Mouse (Mus musculus): ENCODE results near the gene Creld1. TPM values are rescaled to one million over a fixed set of nuclear protein-coding genes. Genes with fewer than 3 reads are reported as not detected.
A peak's percentile ranks its signal among the peaks of the same experiment; 100 is the strongest.

The Creld1 gene
- polyA plus RNA-seq, 1 experiment from 2014 or later, result 23.9 TPM

GRCm38 (mm10) chr6:113442442-113443090 is 40.5 kb upstream of the Creld1 start, which contains the start of gene Jagn1:
TSS of gene Jagn1 (plus strand) at chr6:113442569.
- Histone ChIP-seq H3K27me3 (ENCODE audit: control insufficient read depth, insufficient read depth, low read length) (no peaks in the 10 kb centered on the region), H3K4me2 (ENCODE audit: low read depth, low read length) (peak within 1 kb of the TSS; percentile 80), H3K9me3 (replicated peaks; ENCODE audit: control insufficient read depth, low read length) (no peaks in the 10 kb centered on the region), H3K36me3 (ENCODE audit: control insufficient read depth, insufficient read depth, low read length) (peaks cover 2% of the 10 kb centered on the region), H3K9ac (ENCODE audit: low read length) (peak within 1 kb of the TSS; percentile 91), H3K4me3 (replicated peaks; ENCODE audit: low read length) (peak within 1 kb of the TSS; percentile 68), H3K4me1 (ENCODE audit: control insufficient read depth, insufficient read depth, low read length) (peaks cover 7% of the 10 kb centered on the region), H3K27ac (ENCODE audit: low read length) (peak within 1 kb of the TSS; percentile 67)
- peak; percentile 91 for ATAC-seq (ENCODE audit: insufficient read depth, low FRiP score)
- WGBS, result under 1% methylated on average over 45 of the region's 45 CpGs

GRCm38 (mm10) chr6:113443091-113443490 is 40.0 kb upstream of the Creld1 start:
- Histone ChIP-seq H3K4me2 (ENCODE audit: low read depth, low read length) (peak overlapping the region; percentile 80), H3K9me3 (replicated peaks; ENCODE audit: control insufficient read depth, low read length) (no peaks in the 10 kb centered on the region), H3K9ac (ENCODE audit: low read length) (peak overlapping the region; percentile 91), H3K36me3 (ENCODE audit: control insufficient read depth, insufficient read depth, low read length) (peaks cover 7% of the 10 kb centered on the region), H3K4me1 (ENCODE audit: control insufficient read depth, insufficient read depth, low read length) (peaks cover 7% of the 10 kb centered on the region), H3K4me3 (replicated peaks; ENCODE audit: low read length) (peak overlapping the region; percentile 68), H3K27ac (ENCODE audit: low read length) (no peak overlapping the region), H3K27me3 (ENCODE audit: control insufficient read depth, insufficient read depth, low read length) (no peaks in the 10 kb centered on the region)
- ATAC-seq (ENCODE audit: insufficient read depth, low FRiP score), result no peak
- 47% methylated on average over 12 of the region's 12 CpGs for WGBS

- Histone ChIP-seq H3K4me1 (ENCODE audit: control insufficient read depth, insufficient read depth, low read length) (peaks cover 7% of the 10 kb centered on the region), H3K27me3 (ENCODE audit: control insufficient read depth, insufficient read depth, low read length) (no peaks in the 10 kb centered on the region), H3K4me3 (replicated peaks; ENCODE audit: low read length) (no peak overlapping the region), H3K27ac (ENCODE audit: low read length) (peak overlapping the region; percentile 26), H3K9me3 (replicated peaks; ENCODE audit: control insufficient read depth, low read length) (no peaks in the 10 kb centered on the region), H3K4me2 (ENCODE audit: low read depth, low read length) (no peak overlapping the region), H3K36me3 (ENCODE audit: control insufficient read depth, insufficient read depth, low read length) (peaks cover 8% of the 10 kb centered on the region), H3K9ac (ENCODE audit: low read length) (no peak overlapping the region)
- ATAC-seq (ENCODE audit: insufficient read depth, low FRiP score), result no peak
- WGBS, result 66% methylated on average over 7 of the region's 8 CpGs
These were observed 38.7 kb upstream of the Creld1 start for GRCm38 (mm10) chr6:113444207-113444965.

GRCm38 (mm10) chr6:113447639-113448038 is 35.5 kb upstream of the Creld1 start:
- H3K27ac ChIP-seq (ENCODE audit: low read length), result no peak overlapping the region
- no peak overlapping the region for H3K4me3 ChIP-seq (replicated peaks; ENCODE audit: low read length)
- peaks cover 8% of the 10 kb centered on the region for H3K36me3 ChIP-seq (ENCODE audit: control insufficient read depth, insufficient read depth, low read length)
- no peak for ATAC-seq (ENCODE audit: insufficient read depth, low FRiP score)
- H3K27me3 ChIP-seq (ENCODE audit: control insufficient read depth, insufficient read depth, low read length), result no peaks in the 10 kb centered on the region
- H3K9me3 ChIP-seq (replicated peaks; ENCODE audit: control insufficient read depth, low read length), result no peaks in the 10 kb centered on the region
- no peak overlapping the region for H3K4me2 ChIP-seq (ENCODE audit: low read depth, low read length)
- 93% methylated on average over 4 of the region's 4 CpGs for WGBS
- H3K9ac ChIP-seq (ENCODE audit: low read length), result no peak overlapping the region
- peaks cover 10% of the 10 kb centered on the region for H3K4me1 ChIP-seq (ENCODE audit: control insufficient read depth, insufficient read depth, low read length)

- Histone ChIP-seq H3K9ac (ENCODE audit: low read length) (no peak overlapping the region), H3K27ac (ENCODE audit: low read length) (no peak overlapping the region)
- ATAC-seq (ENCODE audit: insufficient read depth, low FRiP score), result peak; percentile 71
These were observed 31.3 kb upstream of the Creld1 start for GRCm38 (mm10) chr6:113451839-113452238.

GRCm38 (mm10) chr6:113455007-113455406 is 28.1 kb upstream of the Creld1 start:
- H3K4me3 ChIP-seq (replicated peaks; ENCODE audit: low read length), result no peak overlapping the region
- no peak overlapping the region for H3K4me2 ChIP-seq (ENCODE audit: low read depth, low read length)
- H3K9me3 ChIP-seq (replicated peaks; ENCODE audit: control insufficient read depth, low read length), result no peaks in the 10 kb centered on the region
- peaks cover 2% of the 10 kb centered on the region; the same call in 1 of the 2 replicates for H3K4me1 ChIP-seq (ENCODE audit: control insufficient read depth, insufficient read depth, low read length)
- no peak overlapping the region for H3K9ac ChIP-seq (ENCODE audit: low read length)
- H3K27me3 ChIP-seq (ENCODE audit: control insufficient read depth, insufficient read depth, low read length), result no peaks in the 10 kb centered on the region
- WGBS, result 55% methylated on average over 5 of the region's 5 CpGs
- no peaks in the 10 kb centered on the region for H3K36me3 ChIP-seq (ENCODE audit: control insufficient read depth, insufficient read depth, low read length)
- no peak overlapping the region for H3K27ac ChIP-seq (ENCODE audit: low read length)
- ATAC-seq (ENCODE audit: insufficient read depth, low FRiP score), result no peak

More at GRCm38 (mm10) chr6:113451839-113452238, 31.3 kb upstream of the Creld1 start:
- Histone ChIP-seq H3K4me3 (replicated peaks; ENCODE audit: low read length) (no peak overlapping the region), H3K27me3 (ENCODE audit: control insufficient read depth, insufficient read depth, low read length) (no peaks in the 10 kb centered on the region), H3K36me3 (ENCODE audit: control insufficient read depth, insufficient read depth, low read length) (peaks cover 8% of the 10 kb centered on the region), H3K4me1 (ENCODE audit: control insufficient read depth, insufficient read depth, low read length) (peaks cover 2% of the 10 kb centered on the region; the same call in 1 of the 2 replicates), H3K4me2 (ENCODE audit: low read depth, low read length) (no peak overlapping the region), H3K9me3 (replicated peaks; ENCODE audit: control insufficient read depth, low read length) (no peaks in the 10 kb centered on the region)
- WGBS, result 57% methylated on average over 2 of the region's 2 CpGs

GRCm38 (mm10) chr6:113457952-113458534 is 25.1 kb upstream of the Creld1 start, which contains the start of gene Il17re:
TSS of gene Il17re (plus strand) at chr6:113458484.
- WGBS, result 49% methylated on average over 10 of the region's 10 CpGs
- peak within 1 kb of the TSS; percentile 58 for H3K27ac ChIP-seq (ENCODE audit: low read length)
- H3K36me3 ChIP-seq (ENCODE audit: control insufficient read depth, insufficient read depth, low read length), result no peaks in the 10 kb centered on the region
- H3K27me3 ChIP-seq (ENCODE audit: control insufficient read depth, insufficient read depth, low read length), result no peaks in the 10 kb centered on the region
- no peaks in the 10 kb centered on the region for H3K9me3 ChIP-seq (replicated peaks; ENCODE audit: control insufficient read depth, low read length)
- peak within 1 kb of the TSS; percentile 48 for H3K4me2 ChIP-seq (ENCODE audit: low read depth, low read length)
- no peaks in the 10 kb centered on the region for H3K4me1 ChIP-seq (ENCODE audit: control insufficient read depth, insufficient read depth, low read length)
- ATAC-seq (ENCODE audit: insufficient read depth, low FRiP score), result no peak
- H3K9ac ChIP-seq (ENCODE audit: low read length), result peak within 1 kb of the TSS; percentile 59
- H3K4me3 ChIP-seq (replicated peaks; ENCODE audit: low read length), result peak within 1 kb of the TSS; percentile 35

GRCm38 (mm10) chr6:113458635-113459034 is 24.5 kb upstream of the Creld1 start:
- Histone ChIP-seq H3K9me3 (replicated peaks; ENCODE audit: control insufficient read depth, low read length) (no peaks in the 10 kb centered on the region), H3K4me2 (ENCODE audit: low read depth, low read length) (peak overlapping the region; percentile 48), H3K27ac (ENCODE audit: low read length) (peak overlapping the region; percentile 58), H3K36me3 (ENCODE audit: control insufficient read depth, insufficient read depth, low read length) (no peaks in the 10 kb centered on the region), H3K4me3 (replicated peaks; ENCODE audit: low read length) (peak overlapping the region; percentile 35), H3K9ac (ENCODE audit: low read length) (peak overlapping the region; percentile 59), H3K4me1 (ENCODE audit: control insufficient read depth, insufficient read depth, low read length) (no peaks in the 10 kb centered on the region), H3K27me3 (ENCODE audit: control insufficient read depth, insufficient read depth, low read length) (no peaks in the 10 kb centered on the region)
- ATAC-seq (ENCODE audit: insufficient read depth, low FRiP score), result peak; percentile 94
- WGBS, result 39% methylated on average over 10 of the region's 10 CpGs

GRCm38 (mm10) chr6:113464040-113464439 is 19.1 kb upstream of the Creld1 start:
- no peaks in the 10 kb centered on the region for H3K9me3 ChIP-seq (replicated peaks; ENCODE audit: control insufficient read depth, low read length)
- H3K4me3 ChIP-seq (replicated peaks; ENCODE audit: low read length), result no peak overlapping the region
- no peaks in the 10 kb centered on the region for H3K36me3 ChIP-seq (ENCODE audit: control insufficient read depth, insufficient read depth, low read length)
- no peak overlapping the region for H3K27ac ChIP-seq (ENCODE audit: low read length)
- ATAC-seq (ENCODE audit: insufficient read depth, low FRiP score), result no peak
- no peak overlapping the region for H3K9ac ChIP-seq (ENCODE audit: low read length)
- H3K27me3 ChIP-seq (ENCODE audit: control insufficient read depth, insufficient read depth, low read length), result no peaks in the 10 kb centered on the region
- H3K4me2 ChIP-seq (ENCODE audit: low read depth, low read length), result no peak overlapping the region
- WGBS, result 57% methylated on average over 7 of the region's 7 CpGs
- H3K4me1 ChIP-seq (ENCODE audit: control insufficient read depth, insufficient read depth, low read length), result no peaks in the 10 kb centered on the region; the same call in 1 of the 2 replicates

All from stomach, embryonic 16.5 days (tissue).